Mouse (Mus musculus) embryo, embryonic 10 days (tissue): ENCODE results near the gene Ang2.
A peak's percentile ranks its signal among the peaks of the same experiment; 100 is the strongest.
"Not testable (repeated sequence)": the region's sequence is repeated elsewhere in the genome, so short reads cannot be mapped to it uniquely, and the experiment has no call there.

Experiments used
- DNase-seq: peaks from one replicate; pipeline ENCODE4 v3.0.0-alpha.2; 2015; ENCODE audit warnings: low spot score

Gene Ang2

GRCm38 (mm10) chr14:51199098-51200023 lies at the start of gene Ang2:
Ang2 (minus strand) TSS chr14:51199148.
- DNase-seq, result no peak

- DNase-seq, result no peak
These were observed 48.8 kb upstream of the Ang2 start for GRCm38 (mm10) chr14:51247736-51248135.

GRCm38 (mm10) chr14:51240899-51241298 lies 42.0 kb upstream of the Ang2 start:
- DNase-seq, result peak; percentile 76

GRCm38 (mm10) chr14:51237488-51237887 lies 38.5 kb upstream of the Ang2 start:
- DNase-seq, result not testable (repeated sequence)

GRCm38 (mm10) chr14:51229657-51230056 lies 30.7 kb upstream of the Ang2 start:
- not testable (repeated sequence) for DNase-seq

GRCm38 (mm10) chr14:51220075-51220474 lies 21.1 kb upstream of the Ang2 start:
- not testable (repeated sequence) for DNase-seq

- no peak for DNase-seq
These were observed 4.2 kb upstream of the Ang2 start, which contains the start of gene Ear14 for GRCm38 (mm10) chr14:51203115-51203514. Ear14 (plus strand) TSS chr14:51203391.

- no peak for DNase-seq
These were observed 1.5 kb upstream of the Ang2 start for GRCm38 (mm10) chr14:51200466-51200865.

GRCm38 (mm10) chr14:51200054-51200453 lies 1.1 kb upstream of the Ang2 start:
- no peak for DNase-seq

- no peak for DNase-seq
These were observed 3.3 kb downstream of the Ang2 start for GRCm38 (mm10) chr14:51195681-51196080.

- DNase-seq, result not testable (repeated sequence)
These were observed 17.9 kb downstream of the Ang2 start for GRCm38 (mm10) chr14:51181051-51181450.

- DNase-seq, result no peak
These were observed 25.1 kb downstream of the Ang2 start for GRCm38 (mm10) chr14:51173843-51174242.

- DNase-seq, result not testable (repeated sequence)
These were observed 26.0 kb downstream of the Ang2 start for GRCm38 (mm10) chr14:51172947-51173346.

- DNase-seq, result peak; percentile 74
These were observed 26.7 kb downstream of the Ang2 start for GRCm38 (mm10) chr14:51172095-51172865.

- DNase-seq, result no peak
These were observed 32.9 kb downstream of the Ang2 start for GRCm38 (mm10) chr14:51166068-51166467.

GRCm38 (mm10) chr14:51165435-51165834 lies 33.5 kb downstream of the Ang2 start:
- no peak for DNase-seq

GRCm38 (mm10) chr14:51163323-51163722 lies 35.6 kb downstream of the Ang2 start:
- not testable (repeated sequence) for DNase-seq

- not testable (repeated sequence) for DNase-seq
These were observed 37.0 kb downstream of the Ang2 start, which contains the start of gene Rnase2b for GRCm38 (mm10) chr14:51161976-51162375. Rnase2b (plus strand) TSS chr14:51162260.

- no peak for DNase-seq
These were observed 41.9 kb downstream of the Ang2 start for GRCm38 (mm10) chr14:51157072-51157471.

- no peak for DNase-seq
These were observed 42.2 kb downstream of the Ang2 start for GRCm38 (mm10) chr14:51156736-51157068.

GRCm38 (mm10) chr14:51156056-51156735 lies 42.8 kb downstream of the Ang2 start:
- no peak for DNase-seq

- DNase-seq, result no peak
These were observed 46.6 kb downstream of the Ang2 start for GRCm38 (mm10) chr14:51152249-51152870.
